ENCODE assay signal across 8 mouse cellular contexts in the genomic region with DNA sequence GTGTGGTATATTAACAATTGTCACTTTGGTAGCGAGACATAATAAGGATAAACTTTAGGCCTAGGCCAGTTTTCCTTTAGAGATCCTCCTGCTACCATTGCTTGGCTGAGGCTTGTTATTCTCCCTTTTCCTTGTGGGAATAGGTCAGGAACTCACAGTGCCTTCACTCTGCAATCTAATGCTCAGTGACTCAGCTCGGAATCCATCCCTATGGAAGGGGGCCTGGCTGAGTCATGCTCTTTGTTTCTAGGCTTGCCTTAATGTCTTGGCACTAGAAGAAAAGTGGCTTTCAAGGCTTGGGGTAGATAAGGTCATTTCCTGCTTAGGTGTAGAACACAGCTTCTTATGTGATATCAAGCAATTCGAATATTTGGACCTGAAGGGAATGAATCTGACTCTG.
"Had no signal": no experiment of that assay in that cellular context is flagged by ENCODE, and none has a peak within 500 bp of the region (broad histone marks: within the 10 kb centered on the region; RNA-seq: fewer than 3 reads in every experiment).

No protein-coding gene starts in this region.

- H3K4me2 ChIP-seq: limb, embryonic 13.5 days; midbrain, embryonic 13.5 days had no signal

- H3K4me3 ChIP-seq: limb, embryonic 13.5 days; midbrain, embryonic 13.5 days had no signal

- H3K9me3 ChIP-seq: limb, embryonic 13.5 days; midbrain, embryonic 13.5 days had no signal

- H3K36me3 ChIP-seq: limb, embryonic 13.5 days; midbrain, embryonic 13.5 days had no signal

- ATAC-seq: midbrain, embryonic 13.5 days had no signal

- DNase-seq: kidney, postnatal 14 days; left cerebral cortex, postnatal 4 days; lung, adult 18-20 months; lung, postnatal 36 days; right cerebral cortex, postnatal 25 days had no signal

- H3K4me1 ChIP-seq: limb, embryonic 13.5 days; midbrain, embryonic 13.5 days had no signal

- H3K27ac ChIP-seq: limb, embryonic 13.5 days; liver, embryonic 14.5 days; midbrain, embryonic 13.5 days had no signal

- H3K9ac ChIP-seq: limb, embryonic 13.5 days; liver, embryonic 14.5 days; midbrain, embryonic 13.5 days had no signal

- H3K27me3 ChIP-seq: limb, embryonic 13.5 days; midbrain, embryonic 13.5 days had no signal
